Mouse (Mus musculus): Measurements from ENCODE around the gene Pard6a.

DNA sequence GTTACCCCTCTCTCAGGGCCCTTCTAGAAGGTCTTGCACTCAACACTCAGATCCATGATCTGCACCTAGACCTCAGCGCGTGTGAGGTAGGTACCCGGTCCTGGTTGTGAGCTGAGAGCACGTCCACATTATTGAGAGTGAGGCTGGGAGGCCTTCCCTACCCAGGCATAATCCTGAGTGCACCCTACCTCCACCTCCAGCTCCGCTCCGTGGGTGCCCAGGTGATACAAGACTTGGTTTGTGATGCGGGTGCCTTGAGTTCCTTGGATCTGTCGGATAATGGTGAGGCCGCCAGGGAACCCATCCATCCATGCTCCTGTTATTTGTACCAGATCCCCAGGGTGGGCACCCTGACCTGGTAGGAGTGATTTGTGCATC lies 11.0 kb upstream of the Pard6a start:
- TF ChIP-seq POLR2A (IDR thresholded peaks at IDR 0.05; ENCODE audit: low read depth, low read length) (no peak), CTCF (conservative IDR thresholded peaks at IDR 0.05; ENCODE audit: insufficient read depth, insufficient read length, low read depth, low read length) (no peak)
